Comparison of ENCODE assay signal across 8 mouse cellular contexts in genomic region chr6:39146041-39146440, GRCm38 (mm10). TPM values are rescaled to one million over a fixed set of nuclear protein-coding genes. Genes with fewer than 3 reads are reported as not detected.
DNase-seq lines count a peak whose midpoint lies in the region; ATAC-seq and TF ChIP-seq lines count a peak whose summit lies in the region.

No protein-coding gene starts in this region.

- H3K4me3 ChIP-seq in hindbrain, embryonic 11.5 days (ENCODE audit: low read depth, low read length) = no peak overlapping the region
- H3K4me3 ChIP-seq in hindbrain, embryonic 16.5 days (ENCODE audit: low read length) = no peak overlapping the region
- H3K4me3 ChIP-seq in lung, adult 2 months (replicated peaks; ENCODE audit: extremely low read depth, low read depth, low read length) = no peak overlapping the region
- no peak overlapping the region for H3K4me3 ChIP-seq in embryonic facial prominence, embryonic 14.5 days (ENCODE audit: low read depth, low read length)

- no peak overlapping the region for H3K4me2 ChIP-seq in hindbrain, embryonic 11.5 days (replicated peaks; ENCODE audit: low read depth, low read length)
- no peak overlapping the region for H3K4me2 ChIP-seq in hindbrain, embryonic 16.5 days (ENCODE audit: low read length)
- no peak overlapping the region for H3K4me2 ChIP-seq in embryonic facial prominence, embryonic 14.5 days (ENCODE audit: low read depth, low read length)

- peak; percentile 39 for DNase-seq in hindbrain, embryonic 11.5 days (ENCODE audit: low spot score)
- no peak for DNase-seq in lung, adult 2 months
- no peak for DNase-seq in lung, adult 18-20 months
- peak; percentile 53 for DNase-seq in NIH3T3 (ENCODE audit: low read depth)
- peak; percentile 10 for DNase-seq in embryonic facial prominence, embryonic 14.5 days (ENCODE audit: low spot score)
- no peak for DNase-seq in right cerebral cortex, adult 2 months (ENCODE audit: low spot score in 2 of 2)
- DNase-seq in heart, adult 18-20 months = no peak

- H3K4me1 ChIP-seq in hindbrain, embryonic 11.5 days (replicated peaks; ENCODE audit: control insufficient read depth, insufficient read depth, low read length) = no peaks in the 10 kb centered on the region
- no peaks in the 10 kb centered on the region for H3K4me1 ChIP-seq in hindbrain, embryonic 16.5 days (ENCODE audit: control insufficient read depth, insufficient read depth, low read depth, low read length)
- H3K4me1 ChIP-seq in lung, adult 2 months (ENCODE audit: control insufficient read depth, insufficient read depth, low read length) = no peaks in the 10 kb centered on the region
- H3K4me1 ChIP-seq in embryonic facial prominence, embryonic 14.5 days (ENCODE audit: control insufficient read depth, insufficient read depth, low read length) = no peaks in the 10 kb centered on the region

- 0 out of 2 replicates have a peak, but pooled peaks have one; percentile 18 for TF ChIP-seq CTCF in lung, adult 2 months (IDR thresholded peaks at IDR 0.05; ENCODE audit: insufficient read depth, low read length)

- no peak for ATAC-seq in hindbrain, embryonic 11.5 days (ENCODE audit: low FRiP score)
- no peak for ATAC-seq in hindbrain, embryonic 16.5 days
- ATAC-seq in embryonic facial prominence, embryonic 14.5 days (ENCODE audit: low read depth) = no peak

- WGBS in hindbrain, embryonic 11.5 days = 58% methylated on average over 6 of the region's 6 CpGs
- 45% methylated on average over 6 of the region's 6 CpGs for WGBS in hindbrain, embryonic 16.5 days
- 58% methylated on average over 6 of the region's 6 CpGs for WGBS in lung, adult 2 months
- WGBS in embryonic facial prominence, embryonic 14.5 days = 46% methylated on average over 6 of the region's 6 CpGs

- H3K27me3 ChIP-seq in hindbrain, embryonic 11.5 days (ENCODE audit: control insufficient read depth, insufficient read depth, low read length) = no peaks in the 10 kb centered on the region
- no peaks in the 10 kb centered on the region for H3K27me3 ChIP-seq in hindbrain, embryonic 16.5 days (replicated peaks; ENCODE audit: control insufficient read depth, insufficient read depth, low read length)
- no peaks in the 10 kb centered on the region for H3K27me3 ChIP-seq in embryonic facial prominence, embryonic 14.5 days (replicated peaks; ENCODE audit: control insufficient read depth, insufficient read depth, low read length)

- no peak overlapping the region for H3K9ac ChIP-seq in hindbrain, embryonic 11.5 days (ENCODE audit: low read depth, low read length)
- no peak overlapping the region for H3K9ac ChIP-seq in hindbrain, embryonic 16.5 days (ENCODE audit: low read depth, low read length)
- H3K9ac ChIP-seq in embryonic facial prominence, embryonic 14.5 days (ENCODE audit: low read depth, low read length) = no peak overlapping the region

- H3K36me3 ChIP-seq in hindbrain, embryonic 11.5 days (ENCODE audit: control insufficient read depth, insufficient read depth, low read length) = 0 out of 2 replicates have a peak, but pooled peaks cover 9% of the 10 kb centered on the region
- H3K36me3 ChIP-seq in hindbrain, embryonic 16.5 days (ENCODE audit: control insufficient read depth, insufficient read depth, low read length) = peaks cover 26% of the 10 kb centered on the region
- peaks cover 72% of the 10 kb centered on the region for H3K36me3 ChIP-seq in embryonic facial prominence, embryonic 14.5 days (ENCODE audit: control insufficient read depth, insufficient read depth, low read length)

- H3K9me3 ChIP-seq in hindbrain, embryonic 11.5 days (ENCODE audit: control insufficient read depth, low read length) = no peaks in the 10 kb centered on the region
- no peaks in the 10 kb centered on the region for H3K9me3 ChIP-seq in hindbrain, embryonic 16.5 days (ENCODE audit: control insufficient read depth, low read length)
- no peaks in the 10 kb centered on the region for H3K9me3 ChIP-seq in embryonic facial prominence, embryonic 14.5 days (ENCODE audit: control insufficient read depth, low read length)

- no peak for TF ChIP-seq POLR2A in lung, adult 2 months (IDR thresholded peaks at IDR 0.05; ENCODE audit: borderline replicate concordance, extremely low read depth, low read depth, low read length)

- no peak overlapping the region for H3K27ac ChIP-seq in hindbrain, embryonic 11.5 days (ENCODE audit: low read depth, low read length)
- no peak overlapping the region for H3K27ac ChIP-seq in hindbrain, embryonic 16.5 days (ENCODE audit: low read depth, low read length)
- no peak overlapping the region for H3K27ac ChIP-seq in embryonic facial prominence, embryonic 14.5 days (replicated peaks; ENCODE audit: low read depth, low read length)

RNA-seq across cellular contexts. Expression of gene Parp12, which starts 27.9 kb away (rescaled TPM):
- 3.2 and 4.2 TPM in 2 replicates for polyA plus RNA-seq in hindbrain, embryonic 11.5 days (2014; fragmentation: Nextera tagmentation; extraction: Ambion mirVana)
- polyA plus RNA-seq in hindbrain, embryonic 16.5 days (2015; fragmentation: Nextera tagmentation; extraction: Ambion mirVana) = 2.4 and 3.0 TPM in 2 replicates
- polyA plus RNA-seq in lung, adult 2 months (2012; rRNA removed) = 46.7 and 51.8 TPM in 2 replicates
- polyA plus RNA-seq in embryonic facial prominence, embryonic 14.5 days (2014; fragmentation: Nextera tagmentation; extraction: Ambion mirVana) = 9.1 and 9.8 TPM in 2 replicates
- 10 to 100 TPM; 10.9 to 11.5 TPM for total RNA-seq in heart, adult 18-20 months (2021)

Comparison
In these comparisons a context has a peak if more than half of its experiments do, and no peak if none do; other contexts are left out.
1. DNase-seq: peak in hindbrain, embryonic 11.5 days (single experiment), NIH3T3 (single experiment) and embryonic facial prominence, embryonic 14.5 days (single experiment); none in lung, adult 2 months (single experiment), lung, adult 18-20 months (0 of 2), right cerebral cortex, adult 2 months (0 of 2) and heart, adult 18-20 months (0 of 2).